Comparison of ENCODE assay signal across 10 mouse cellular contexts in the genomic region with DNA sequence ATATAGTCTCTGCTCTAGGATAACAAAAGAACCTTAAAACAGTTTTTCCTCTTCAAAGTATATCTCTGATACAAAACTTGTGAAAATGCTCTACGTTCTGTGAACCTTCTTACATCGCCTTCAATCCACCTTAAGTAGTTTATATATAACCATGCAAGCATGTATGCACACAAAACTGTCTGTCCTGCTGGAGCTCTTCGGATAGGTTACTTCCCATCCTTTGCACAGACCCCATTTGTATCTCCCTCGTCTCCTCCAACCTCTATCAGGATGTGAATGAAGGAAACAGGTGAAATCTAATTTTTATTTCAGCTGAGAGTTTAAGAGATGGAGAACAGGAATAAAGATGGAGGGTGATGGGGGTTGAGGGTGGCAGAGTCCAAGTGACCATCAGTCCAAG. TPM values are rescaled to one million over a fixed set of nuclear protein-coding genes. Genes with fewer than 3 reads are reported as not detected.
DNase-seq lines count a peak whose midpoint lies in the region; ATAC-seq and TF ChIP-seq lines count a peak whose summit lies in the region.
"Had no signal": no experiment of that assay in that cellular context is flagged by ENCODE, and none has a peak within 500 bp of the region (broad histone marks: within the 10 kb centered on the region; RNA-seq: fewer than 3 reads in every experiment).

No protein-coding gene starts in this region.

- dilution Hi-C loops in CH12.LX (cut with MboI; ENCODE audit: extremely low pct_ligation_motif_present, extremely low pct_unique_long_range_greater_than_20kb, low sequenced_read_pairs): no loop called here

- no peak for TF ChIP-seq EP300 in CH12.LX (IDR thresholded peaks at IDR 0.05; ENCODE audit: low read length)

- peaks cover 9 to 21% of the 10 kb centered on the region in 2 experiments for H3K36me3 ChIP-seq in CH12.LX (replicated peaks in 1 of 2; ENCODE audit: control insufficient read depth in 1 of 2, insufficient read depth in 1 of 2, low read length in 1 of 2)
- peaks cover 7% of the 10 kb centered on the region for H3K36me3 ChIP-seq in forebrain, postnatal 0 days (ENCODE audit: insufficient read depth)
- 0 out of 2 replicates have a peak, but pooled peaks cover 7% of the 10 kb centered on the region for H3K36me3 ChIP-seq in liver, embryonic 15.5 days (replicated peaks)

- WGBS in forebrain, postnatal 0 days: 39% methylated on average over 4 of the region's 4 CpGs
- 43% methylated on average over 4 of the region's 4 CpGs for WGBS in liver, embryonic 15.5 days (ENCODE audit: insufficient replicate concordance)

- peak overlapping the region; percentile 72; the same call in 1 of the 2 replicates for H3K9ac ChIP-seq in CH12.LX (ENCODE audit: insufficient read depth, low read depth)
- H3K9ac ChIP-seq in forebrain, postnatal 0 days: peak overlapping the region; percentile 84
- H3K9ac ChIP-seq in liver, embryonic 15.5 days: peak overlapping the region; percentile 77; the same call in 1 of the 2 replicates

- peak overlapping the region in 2 of 3 experiments; percentile 45 to 82 for H3K4me3 ChIP-seq in CH12.LX (replicated peaks in 1 of 3; ENCODE audit: low read depth in 2 of 3, low read length in 2 of 3, poor library complexity in 1 of 3)
- peak overlapping the region; percentile 70 for H3K4me3 ChIP-seq in forebrain, postnatal 0 days (ENCODE audit: low read depth, low read length)
- peak overlapping the region; percentile 75 for H3K4me3 ChIP-seq in liver, embryonic 15.5 days (replicated peaks)

- H3K79me2 ChIP-seq in CH12.LX (replicated peaks; ENCODE audit: control insufficient read depth, extremely low read depth, insufficient read depth, poor library complexity, severe bottlenecking): no peaks in the 10 kb centered on the region; the same call in 1 of the 2 replicates

- no peak overlapping the region for H3K27ac ChIP-seq in CH12.LX (ENCODE audit: insufficient read depth, low read depth)
- H3K27ac ChIP-seq in forebrain, postnatal 0 days (ENCODE audit: low read depth, low read length): peak overlapping the region; percentile 90; the same call in 1 of the 2 replicates
- peak overlapping the region; percentile 57; the same call in 1 of the 2 replicates for H3K27ac ChIP-seq in liver, embryonic 15.5 days (replicated peaks)

- TF ChIP-seq CTCF in CH12.LX (conservative IDR thresholded peaks at IDR 0.05 in 1 of 2, IDR thresholded peaks at IDR 0.05 in 1 of 2; ENCODE audit: low read depth in 2 of 2, low read length in 2 of 2): no peak
- TF ChIP-seq CTCF in forebrain, postnatal 0 days (IDR thresholded peaks at IDR 0.05; ENCODE audit: low read depth): no peak

- in situ Hi-C loops in CH12.LX (cut with MboI; ENCODE audit: low pct_ligation_motif_present, low pct_unique_long_range_greater_than_20kb, low sequenced_read_pairs): no loop called here

- peak; percentile 72 for DNase-seq in heart, adult 11 months
- no peak for DNase-seq in heart, adult 9 months (ENCODE audit: low spot score in 2 of 2)
- no peak for DNase-seq in CH12.LX (ENCODE audit: extremely low read depth)
- DNase-seq in forebrain, postnatal 0 days: no peak
- DNase-seq in urinary bladder, postnatal 4 days (ENCODE audit: low spot score in 2 of 2): no peak
- no peak for DNase-seq in adrenal gland, adult 18-20 months (ENCODE audit: low spot score in 2 of 2)
- no peak for DNase-seq in urinary bladder, postnatal 25 days (ENCODE audit: low spot score)

- peaks cover 3 to 29% of the 10 kb centered on the region in 2 experiments; a peak in 3 of 4 replicates for H3K4me1 ChIP-seq in CH12.LX (ENCODE audit: control insufficient read depth in 1 of 2, insufficient read depth in 2 of 2)
- H3K4me1 ChIP-seq in forebrain, postnatal 0 days (ENCODE audit: insufficient read depth): 0 out of 2 replicates have a peak, but pooled peaks cover 4% of the 10 kb centered on the region
- peaks cover 20% of the 10 kb centered on the region for H3K4me1 ChIP-seq in liver, embryonic 15.5 days (replicated peaks)

- no peak for TF ChIP-seq POLR2A in CH12.LX (IDR thresholded peaks at IDR 0.05; ENCODE audit: low read depth, low read length)

- peak; percentile 15; the same call in 1 of the 2 replicates for ATAC-seq in forebrain, postnatal 0 days
- ATAC-seq in liver, embryonic 15.5 days (ENCODE audit: insufficient read depth): no peak

- H3K27me3 ChIP-seq in CH12.LX (replicated peaks): peaks cover 5% of the 10 kb centered on the region
- no peaks in the 10 kb centered on the region for H3K27me3 ChIP-seq in forebrain, postnatal 0 days (ENCODE audit: insufficient read depth, low read length)
- no peaks in the 10 kb centered on the region; the same call in 1 of the 2 replicates for H3K27me3 ChIP-seq in liver, embryonic 15.5 days

- no peaks in the 10 kb centered on the region for H3K9me3 ChIP-seq in CH12.LX (replicated peaks; ENCODE audit: low read length)
- no peaks in the 10 kb centered on the region for H3K9me3 ChIP-seq in forebrain, postnatal 0 days (ENCODE audit: low read length)
- no peaks in the 10 kb centered on the region for H3K9me3 ChIP-seq in liver, embryonic 15.5 days (replicated peaks)

- H3K4me2 ChIP-seq in CH12.LX (ENCODE audit: insufficient read depth, low read depth, poor library complexity, severe bottlenecking): 0 out of 2 replicates have a peak overlapping the region, but pooled peaks have one; percentile 0
- H3K4me2 ChIP-seq in forebrain, postnatal 0 days (ENCODE audit: low read depth): peak overlapping the region; percentile 57
- H3K4me2 ChIP-seq in liver, embryonic 15.5 days: peak overlapping the region; percentile 88

- TF ChIP-seq RAD21 in CH12.LX (IDR thresholded peaks at IDR 0.05; ENCODE audit: low read depth, low read length): no peak

TF ChIP-seq in CH12.LX, 34 proteins besides CTCF, POLR2A, EP300 and RAD21:
- TF ChIP-seq BHLHE40 (IDR thresholded peaks at IDR 0.05; ENCODE audit: low read depth, low read length) (no peak), CHD2 (IDR thresholded peaks at IDR 0.05; ENCODE audit: low read length) (no peak), MAFK (IDR thresholded peaks at IDR 0.05; ENCODE audit: insufficient replicate concordance, low read length) (no peak), ZKSCAN1 (IDR thresholded peaks at IDR 0.05; ENCODE audit: borderline replicate concordance, low read depth, low read length) (no peak), NRF1 (IDR thresholded peaks at IDR 0.05; ENCODE audit: low read depth, low read length) (no peak), IRF4 (IDR thresholded peaks at IDR 0.05; ENCODE audit: low read depth, low read length) (no peak), USF2 (conservative IDR thresholded peaks at IDR 0.05; ENCODE audit: low read depth, low read length) (no peak), ZMIZ1 (IDR thresholded peaks at IDR 0.05; ENCODE audit: low read depth, low read length) (no peak), NELFE (IDR thresholded peaks at IDR 0.05; ENCODE audit: low read depth, low read length) (no peak), ELF1 (IDR thresholded peaks at IDR 0.05; ENCODE audit: low read depth, low read length) (no peak), ZNF384 (IDR thresholded peaks at IDR 0.05; ENCODE audit: low read depth, low read length) (no peak), CHD1 (IDR thresholded peaks at IDR 0.05; ENCODE audit: low read depth, low read length) (no peak), POLR2AphosphoS2 (IDR thresholded peaks at IDR 0.05; ENCODE audit: low read depth, low read length) (no peak), SIN3A (IDR thresholded peaks at IDR 0.05; ENCODE audit: low read length) (no peak), UBTF (IDR thresholded peaks at IDR 0.05; ENCODE audit: low read depth, low read length) (no peak), MAZ (IDR thresholded peaks at IDR 0.05; ENCODE audit: low read depth, low read length) (no peak), KAT2A (IDR thresholded peaks at IDR 0.05; ENCODE audit: insufficient replicate concordance, low read length) (no peak), JUND (conservative IDR thresholded peaks at IDR 0.05; ENCODE audit: low read depth, low read length) (no peak), GABPA (IDR thresholded peaks at IDR 0.05; ENCODE audit: insufficient replicate concordance, low read depth, low read length) (no peak)

RNA-seq across cellular contexts. Expression of a gene that starts 0.4 kb away (rescaled TPM):
- 12.7 and 14.4 TPM in 2 replicates for total RNA-seq in CH12.LX (2012; rRNA removed)
- 15.4 and 16.9 TPM in 2 replicates for total RNA-seq in CH12.LX (2014; rRNA removed)
- 14.0 and 14.8 TPM in 2 replicates for polyA plus RNA-seq in CH12.LX (2012; ENCODE audit: insufficient read length, low read depth)
- 15.4 and 19.0 TPM in 2 replicates for total RNA-seq in forebrain, postnatal 0 days (2014; rRNA removed)
- polyA plus RNA-seq in forebrain, postnatal 0 days (2015; fragmentation: Nextera tagmentation; extraction: Ambion mirVana): 5.1 and 8.0 TPM in 2 replicates
- 8.2 and 8.7 TPM in 2 replicates for polyA plus RNA-seq in liver, embryonic 15.5 days (2015; fragmentation: Nextera tagmentation; extraction: Ambion mirVana)
- 10 to 100 TPM; 19.8 to 21.4 TPM for total RNA-seq in adrenal gland, adult 18-20 months (2021)

RNA-seq across cellular contexts. Expression of a gene that starts 46.5 kb away (rescaled TPM):
- not detected in 2 replicates for total RNA-seq in CH12.LX (2012; rRNA removed)
- total RNA-seq in CH12.LX (2014; rRNA removed): not detected in 2 replicates
- not detected in 2 replicates for polyA plus RNA-seq in CH12.LX (2012; ENCODE audit: insufficient read length, low read depth)
- not detected in 2 replicates for total RNA-seq in forebrain, postnatal 0 days (2014; rRNA removed)
- polyA plus RNA-seq in forebrain, postnatal 0 days (2015; fragmentation: Nextera tagmentation; extraction: Ambion mirVana): not detected in 2 replicates
- not detected in 2 replicates for polyA plus RNA-seq in liver, embryonic 15.5 days (2015; fragmentation: Nextera tagmentation; extraction: Ambion mirVana)
- total RNA-seq in adrenal gland, adult 18-20 months (2021): under 1 TPM in 1 of 2 experiments, not detected in 1; 0.20 TPM
- total RNA-seq: left cerebral cortex, adult 18-20 months had no signal
- polyA plus RNA-seq: testis, adult 2 months had no signal

Comparison
In these comparisons a context has a peak if more than half of its experiments do, and no peak if none do; other contexts are left out.
1. H3K4me2 ChIP-seq: peak in every context shown above with its lines; median percentile 88 in liver, embryonic 15.5 days; 57 in forebrain, postnatal 0 days; 0 in CH12.LX.